Mouse (Mus musculus): Measurements from ENCODE around the gene Amot. TPM values are rescaled to one million over a fixed set of nuclear protein-coding genes. Genes with fewer than 3 reads are reported as not detected.

Amot gene
- polyA plus RNA-seq, 1 experiment from 2014 or later = 14.3 TPM

DNA sequence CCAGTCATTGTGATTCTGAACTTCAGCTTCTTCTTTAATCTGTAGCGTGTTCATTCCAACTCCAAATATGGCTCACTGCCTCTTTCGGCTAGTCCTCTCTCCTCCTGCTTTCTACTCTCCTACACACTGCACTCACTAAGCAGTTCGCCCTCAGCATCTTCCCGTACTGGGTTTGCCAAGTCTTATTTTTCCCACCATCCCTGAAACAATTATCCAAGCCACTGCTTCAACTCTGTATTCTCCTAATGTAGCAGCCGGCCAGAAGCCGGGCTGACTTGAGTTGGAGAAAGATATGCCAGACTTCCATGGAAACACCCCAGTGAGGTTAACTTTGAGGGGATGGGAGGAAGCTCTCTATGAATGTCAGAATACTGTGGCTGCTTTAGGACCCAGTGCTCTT is 36.7 kb downstream of the Amot start:
- no peak for DNase-seq (ENCODE audit: low spot score)
- WGBS = 93% methylated on average over 6 of the region's 6 CpGs
- peaks cover 5% of the 10 kb centered on the region for H3K27me3 ChIP-seq (ENCODE audit: insufficient read depth, poor library complexity, severe bottlenecking)
- H3K9me3 ChIP-seq = no peaks in the 10 kb centered on the region
- 0 out of 2 replicates have a peak, but pooled peaks cover 5% of the 10 kb centered on the region for H3K36me3 ChIP-seq
- no peaks in the 10 kb centered on the region for H3K4me1 ChIP-seq (replicated peaks)
- H3K27ac ChIP-seq = no peak overlapping the region
- H3K4me3 ChIP-seq = no peak overlapping the region

DNA sequence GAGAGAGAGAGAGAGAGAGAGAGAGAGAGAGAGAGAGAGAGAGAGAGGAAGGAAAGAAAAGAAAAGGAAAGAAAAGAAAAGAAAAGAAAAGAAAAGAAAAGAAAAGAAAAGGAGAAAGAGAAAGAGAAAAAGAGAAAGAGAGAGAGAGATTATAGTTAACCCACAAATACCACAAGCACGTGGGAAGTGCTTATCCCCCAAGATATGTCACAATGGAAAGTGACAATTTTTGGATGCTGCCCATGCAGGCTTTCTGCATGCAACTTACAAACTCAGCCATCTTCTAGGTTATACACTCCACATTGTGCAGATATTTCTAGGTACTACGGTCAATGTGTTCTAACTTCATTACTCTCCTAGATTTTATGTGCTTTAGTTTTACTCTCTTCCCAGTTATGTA is 41.5 kb downstream of the Amot start:
- Histone ChIP-seq H3K27me3 (ENCODE audit: insufficient read depth, poor library complexity, severe bottlenecking) (peaks cover 9% of the 10 kb centered on the region), H3K36me3 (0 out of 2 replicates have a peak, but pooled peaks cover 3% of the 10 kb centered on the region), H3K4me1 (replicated peaks) (no peaks in the 10 kb centered on the region), H3K4me3 (no peak overlapping the region), H3K9me3 (no peaks in the 10 kb centered on the region), H3K27ac (no peak overlapping the region)
- 96% methylated on average over 2 of the region's 2 CpGs for WGBS
- no peak for DNase-seq (ENCODE audit: low spot score)

- H3K36me3 ChIP-seq = 0 out of 2 replicates have a peak, but pooled peaks cover 3% of the 10 kb centered on the region
- DNase-seq (ENCODE audit: low spot score) = no peak
- no peaks in the 10 kb centered on the region for H3K4me1 ChIP-seq (replicated peaks)
- no peak overlapping the region for H3K4me3 ChIP-seq
- H3K9me3 ChIP-seq = no peaks in the 10 kb centered on the region
- 88% methylated on average over 3 of the region's 3 CpGs for WGBS
- H3K27ac ChIP-seq = no peak overlapping the region
- peaks cover 7% of the 10 kb centered on the region for H3K27me3 ChIP-seq (ENCODE audit: insufficient read depth, poor library complexity, severe bottlenecking)
Observed at GRCm38 (mm10) chrX:145461339-145461738, 43.6 kb downstream of the Amot start.

GRCm38 (mm10) chrX:145456251-145456650 is 48.7 kb downstream of the Amot start:
- no peaks in the 10 kb centered on the region for H3K9me3 ChIP-seq
- no peak overlapping the region for H3K4me3 ChIP-seq
- H3K4me1 ChIP-seq (replicated peaks) = no peaks in the 10 kb centered on the region
- H3K27ac ChIP-seq = no peak overlapping the region
- 89% methylated on average over 4 of the region's 4 CpGs for WGBS
- H3K27me3 ChIP-seq (ENCODE audit: insufficient read depth, poor library complexity, severe bottlenecking) = 0 out of 2 replicates have a peak, but pooled peaks cover 2% of the 10 kb centered on the region
- no peak for DNase-seq (ENCODE audit: low spot score)
- H3K36me3 ChIP-seq = peaks cover 11% of the 10 kb centered on the region

GRCm38 (mm10) chrX:145455629-145456028 is 49.4 kb downstream of the Amot start:
- H3K36me3 ChIP-seq = peaks cover 17% of the 10 kb centered on the region
- peaks cover 6% of the 10 kb centered on the region for H3K27me3 ChIP-seq (ENCODE audit: insufficient read depth, poor library complexity, severe bottlenecking)
- no peak overlapping the region for H3K4me3 ChIP-seq
- no peaks in the 10 kb centered on the region for H3K4me1 ChIP-seq (replicated peaks)
- H3K27ac ChIP-seq = no peak overlapping the region
- DNase-seq (ENCODE audit: low spot score) = no peak
- 92% methylated on average over 6 of the region's 6 CpGs for WGBS
- no peaks in the 10 kb centered on the region for H3K9me3 ChIP-seq

DNA sequence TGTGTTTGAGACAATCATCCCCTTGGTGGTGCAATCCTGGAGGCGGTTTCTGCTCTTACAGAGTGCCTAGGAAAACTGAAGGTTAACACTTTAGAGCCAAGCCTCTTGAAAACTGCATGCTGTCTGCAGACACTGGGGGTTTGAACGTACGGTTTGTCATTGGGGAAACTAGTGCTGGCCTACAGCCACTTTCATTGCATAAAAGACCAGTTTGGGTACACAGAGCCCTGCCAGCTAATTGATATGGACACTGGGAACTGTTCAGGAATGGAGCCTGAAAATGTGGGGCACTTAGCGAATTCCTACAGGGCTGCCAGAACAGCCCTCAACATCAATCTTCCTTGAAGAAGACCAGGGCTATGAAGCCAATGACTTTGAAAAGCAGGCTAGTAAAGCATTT is 50.2 kb downstream of the Amot start:
- no peaks in the 10 kb centered on the region for H3K4me1 ChIP-seq (replicated peaks)
- no peak for DNase-seq (ENCODE audit: low spot score)
- no peak overlapping the region for H3K27ac ChIP-seq
- H3K36me3 ChIP-seq = peaks cover 23% of the 10 kb centered on the region
- H3K4me3 ChIP-seq = no peak overlapping the region
- no peaks in the 10 kb centered on the region for H3K9me3 ChIP-seq
- H3K27me3 ChIP-seq (ENCODE audit: insufficient read depth, poor library complexity, severe bottlenecking) = peaks cover 11% of the 10 kb centered on the region
- 87% methylated on average over 4 of the region's 4 CpGs for WGBS

- WGBS = 89% methylated on average over 2 of the region's 2 CpGs
- H3K27ac ChIP-seq = no peak overlapping the region
- H3K4me3 ChIP-seq = no peak overlapping the region
- no peak for DNase-seq (ENCODE audit: low spot score)
- H3K9me3 ChIP-seq = no peaks in the 10 kb centered on the region
- no peaks in the 10 kb centered on the region for H3K36me3 ChIP-seq
- H3K27me3 ChIP-seq (ENCODE audit: insufficient read depth, poor library complexity, severe bottlenecking) = no peaks in the 10 kb centered on the region
- H3K4me1 ChIP-seq (replicated peaks) = no peaks in the 10 kb centered on the region
Observed at GRCm38 (mm10) chrX:145441526-145441925, 63.5 kb downstream of the Amot start.

- no peaks in the 10 kb centered on the region for H3K36me3 ChIP-seq
- WGBS = 79% methylated on average over 4 of the region's 4 CpGs
- no peaks in the 10 kb centered on the region for H3K9me3 ChIP-seq
- no peaks in the 10 kb centered on the region for H3K27me3 ChIP-seq (ENCODE audit: insufficient read depth, poor library complexity, severe bottlenecking)
- DNase-seq (ENCODE audit: low spot score) = no peak
- no peaks in the 10 kb centered on the region for H3K4me1 ChIP-seq (replicated peaks)
- no peak overlapping the region for H3K27ac ChIP-seq
- no peak overlapping the region for H3K4me3 ChIP-seq
Observed at GRCm38 (mm10) chrX:145433652-145434051, 71.3 kb downstream of the Amot start.

GRCm38 (mm10) chrX:145430836-145431570 is 74.0 kb downstream of the Amot start:
- no peak overlapping the region for H3K27ac ChIP-seq
- H3K4me3 ChIP-seq = no peak overlapping the region
- no peaks in the 10 kb centered on the region for H3K27me3 ChIP-seq (ENCODE audit: insufficient read depth, poor library complexity, severe bottlenecking)
- no peak for DNase-seq (ENCODE audit: low spot score)
- WGBS = 82% methylated on average over 5 of the region's 5 CpGs
- H3K4me1 ChIP-seq (replicated peaks) = no peaks in the 10 kb centered on the region
- no peaks in the 10 kb centered on the region for H3K36me3 ChIP-seq
- H3K9me3 ChIP-seq = no peaks in the 10 kb centered on the region

DNA sequence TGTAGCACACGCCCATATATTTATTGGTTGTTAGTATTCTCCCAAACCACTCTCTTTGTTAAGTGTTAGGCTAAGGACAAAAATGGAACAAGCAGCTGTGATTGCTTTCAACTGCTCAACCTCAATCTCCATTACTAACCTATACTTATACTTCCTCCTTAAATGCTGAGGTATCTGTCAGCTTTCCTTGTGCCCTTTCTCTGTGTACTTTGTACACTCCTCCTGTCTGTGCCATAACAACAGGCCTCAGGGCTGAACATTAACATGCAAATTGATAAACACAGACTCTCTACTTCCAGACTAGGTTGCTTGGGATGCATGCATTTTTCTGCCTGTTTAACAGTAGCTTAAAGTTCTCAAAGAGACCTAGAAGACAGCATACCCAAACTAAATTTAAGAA is 76.2 kb downstream of the Amot start:
- Histone ChIP-seq H3K4me3 (no peak overlapping the region), H3K27ac (no peak overlapping the region), H3K4me1 (replicated peaks) (no peaks in the 10 kb centered on the region), H3K36me3 (no peaks in the 10 kb centered on the region), H3K27me3 (ENCODE audit: insufficient read depth, poor library complexity, severe bottlenecking) (no peaks in the 10 kb centered on the region), H3K9me3 (no peaks in the 10 kb centered on the region)
- 91% methylated on average over 1 of the region's 1 CpGs for WGBS
- DNase-seq (ENCODE audit: low spot score) = no peak

DNA sequence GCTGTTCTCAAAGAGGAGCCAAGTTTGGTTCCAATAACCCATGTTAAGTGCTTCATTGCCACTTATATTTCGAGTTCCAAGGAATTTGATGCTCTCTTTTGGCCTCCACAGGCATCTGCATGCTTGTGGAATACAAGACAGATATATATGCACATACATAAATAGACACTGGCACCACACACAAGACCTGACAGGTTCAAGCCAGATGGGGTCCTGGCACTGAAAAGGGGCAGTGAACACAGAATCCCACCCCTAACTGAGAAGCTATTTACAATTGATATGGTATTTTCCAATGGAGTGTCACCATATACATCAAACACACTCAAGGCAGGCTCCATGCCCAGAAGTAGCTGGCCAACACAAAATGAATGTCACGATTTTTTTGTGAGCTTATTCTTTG is 81.0 kb downstream of the Amot start:
- H3K4me3 ChIP-seq = no peak overlapping the region
- H3K27ac ChIP-seq = no peak overlapping the region
- no peaks in the 10 kb centered on the region for H3K9me3 ChIP-seq
- H3K4me1 ChIP-seq (replicated peaks) = no peaks in the 10 kb centered on the region
- H3K27me3 ChIP-seq (ENCODE audit: insufficient read depth, poor library complexity, severe bottlenecking) = no peaks in the 10 kb centered on the region
- no peaks in the 10 kb centered on the region for H3K36me3 ChIP-seq
- WGBS = 56% methylated on average over 2 of the region's 2 CpGs
- DNase-seq (ENCODE audit: low spot score) = no peak

DNA sequence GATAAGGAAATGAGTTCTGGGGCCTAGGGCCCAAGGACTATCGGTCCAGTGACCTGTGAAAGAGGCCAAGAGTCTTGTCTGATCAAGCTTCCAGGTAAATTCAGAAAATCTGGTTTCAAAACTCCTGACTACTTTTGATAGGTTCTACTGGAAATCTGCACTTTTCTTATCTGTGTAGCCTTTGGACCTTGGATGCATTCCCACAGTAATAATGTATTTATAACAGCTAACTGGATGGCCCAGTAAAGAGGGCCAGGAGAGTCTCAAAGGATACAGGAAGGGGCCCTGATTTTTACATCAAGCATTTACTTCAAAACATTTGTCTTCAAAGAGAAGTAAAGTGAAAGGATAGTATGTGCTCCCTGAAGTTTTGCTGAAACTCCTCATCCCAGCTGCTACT is 90.7 kb downstream of the Amot start:
- Histone ChIP-seq H3K27ac (no peak overlapping the region), H3K4me3 (no peak overlapping the region), H3K9me3 (no peaks in the 10 kb centered on the region), H3K27me3 (ENCODE audit: insufficient read depth, poor library complexity, severe bottlenecking) (no peaks in the 10 kb centered on the region), H3K4me1 (replicated peaks) (no peaks in the 10 kb centered on the region), H3K36me3 (no peaks in the 10 kb centered on the region)
- no peak for DNase-seq (ENCODE audit: low spot score)
- 83% methylated on average over 1 of the region's 1 CpGs for whole genome bisulfite sequencing

GRCm38 (mm10) chrX:145411425-145411824 is 93.6 kb downstream of the Amot start:
- Histone ChIP-seq H3K36me3 (no peaks in the 10 kb centered on the region), H3K9me3 (no peaks in the 10 kb centered on the region), H3K27ac (no peak overlapping the region), H3K4me3 (no peak overlapping the region), H3K27me3 (ENCODE audit: insufficient read depth, poor library complexity, severe bottlenecking) (no peaks in the 10 kb centered on the region), H3K4me1 (replicated peaks) (no peaks in the 10 kb centered on the region)
- DNase-seq (ENCODE audit: low spot score) = no peak
- WGBS = 42% methylated on average over 6 of the region's 6 CpGs

DNA sequence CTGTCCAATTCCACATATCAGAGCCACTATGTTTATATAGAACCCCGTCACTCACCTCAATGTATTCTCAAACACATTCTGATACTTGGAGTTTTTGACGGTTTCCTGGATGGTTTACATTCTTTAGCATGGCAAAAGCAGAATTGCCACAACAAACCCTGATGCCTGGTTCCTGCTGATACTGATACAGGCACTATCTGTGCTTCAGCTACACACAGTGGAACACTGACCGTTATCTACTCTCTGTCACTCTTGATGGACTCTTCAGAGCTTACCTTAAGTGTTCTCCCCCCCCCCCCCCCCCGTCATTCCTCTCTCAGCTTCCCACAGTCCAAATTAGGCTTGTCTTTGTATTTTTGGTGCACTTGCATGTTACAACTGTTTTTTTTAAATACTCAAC is 98.9 kb downstream of the Amot start:
- no peaks in the 10 kb centered on the region for H3K36me3 ChIP-seq
- peaks cover 4% of the 10 kb centered on the region; the same call in 1 of the 2 replicates for H3K27me3 ChIP-seq (ENCODE audit: insufficient read depth, poor library complexity, severe bottlenecking)
- no peak for DNase-seq (ENCODE audit: low spot score)
- H3K4me3 ChIP-seq = no peak overlapping the region
- H3K27ac ChIP-seq = no peak overlapping the region
- H3K9me3 ChIP-seq = no peaks in the 10 kb centered on the region
- no peaks in the 10 kb centered on the region for H3K4me1 ChIP-seq (replicated peaks)
- WGBS = 74% methylated on average over 4 of the region's 4 CpGs
